Mouse (Mus musculus): ENCODE results near the gene Ntan1. TPM values are rescaled to one million over a fixed set of nuclear protein-coding genes. Genes with fewer than 3 reads are reported as not detected.

Ntan1 gene
- total RNA-seq, 2 experiments from 2014 or later: 89.9 to 97.1 TPM

Small RNAs within 50 kb of the gene (microRNA-seq; reads per million reads assigned to microRNA genes)
- 0 to 0.25 reads per million in 2 experiments for gene Gm27734

Other genes with a start within 250 kb of the Ntan1 start
- gene Parn, start 150.7 kb upstream of the Ntan1 start, total RNA-seq (2021): 10 to 100 TPM; 22.9 to 23.8 TPM
- gene Bfar, start 147.0 kb upstream of the Ntan1 start, total RNA-seq (2021): 10 to 100 TPM; 38.0 to 38.9 TPM
- gene 3110001I22Rik, start 146.9 kb upstream of the Ntan1 start, total RNA-seq (2021): 1 to 10 TPM; 3.4 to 4.4 TPM
- not detected for gene Pla2g10, start 87.9 kb upstream of the Ntan1 start, total RNA-seq (2021)
- 10 to 100 TPM; 47.3 to 49.0 TPM for gene Rrn3, start 38.1 kb upstream of the Ntan1 start, total RNA-seq (2021)
- gene Pdxdc1, start 84.3 kb downstream of the Ntan1 start, total RNA-seq (2021): 10 to 100 TPM; 64.9 to 74.6 TPM
- gene Mpv17l, start 84.3 kb downstream of the Ntan1 start, total RNA-seq (2021): 10 to 100 TPM; 64.8 to 68.0 TPM
- gene 2900011O08Rik, start 167.8 kb downstream of the Ntan1 start, total RNA-seq (2021): 100 to 1,000 TPM; 262 to 285 TPM
- gene Ifitm7, start 168.0 kb downstream of the Ntan1 start, total RNA-seq (2021): 1 to 10 TPM; 1.0 to 1.7 TPM